Mouse (Mus musculus): ENCODE measurements at regions not wholly inside any gene's neighbourhood (a gene's known extent, or its start where the extent isn't known, plus 50 kb on each side); places are given as distances from the start of the nearest gene placed in this dataset.

DNA sequence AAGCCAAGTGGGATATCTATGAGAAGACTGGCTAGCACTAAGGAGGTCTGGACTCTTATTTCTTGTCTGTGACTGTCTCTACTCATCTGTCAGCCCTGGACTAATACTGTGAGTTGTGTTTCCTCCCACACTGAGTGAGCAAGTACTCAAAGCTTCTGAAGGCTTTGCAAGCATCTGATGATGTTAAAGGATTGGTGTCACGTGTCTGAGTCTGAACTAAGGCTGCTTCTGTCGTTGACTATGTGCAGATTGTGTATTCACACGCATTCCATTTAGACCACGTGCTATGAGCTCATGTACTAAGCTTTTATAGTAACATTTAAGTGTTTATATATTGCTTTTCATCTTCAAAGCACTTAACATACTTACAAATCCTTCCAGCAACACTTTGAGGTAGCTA lies 101.9 kb upstream of the Marcks start:
- TF ChIP-seq CTCF (IDR thresholded peaks at IDR 0.05; ENCODE audit: low read depth, low read length) (no peak), POLR2AphosphoS5 (IDR thresholded peaks at IDR 0.05; ENCODE audit: insufficient replicate concordance, low read depth, low read length) (no peak)

Data from G1E (cell line).